Mouse (Mus musculus): ENCODE results near the gene Sympk. TPM values are rescaled to one million over a fixed set of nuclear protein-coding genes. Genes with fewer than 3 reads are reported as not detected.

Gene Sympk
- polyA plus RNA-seq, 1 experiment = 90.3 TPM

- H3K79me2 ChIP-seq (ENCODE audit: control insufficient read depth, insufficient read depth) = no peaks in the 10 kb centered on the region
- H3K4me2 ChIP-seq (ENCODE audit: low read depth) = peak overlapping the region; percentile 97
- no peaks in the 10 kb centered on the region for H3K36me3 ChIP-seq (ENCODE audit: control insufficient read depth, insufficient read depth)
- TF ChIP-seq POLR2A (IDR thresholded peaks at IDR 0.05; ENCODE audit: insufficient read length, low read depth) (no peak), POLR2AphosphoS2 (IDR thresholded peaks at IDR 0.05; ENCODE audit: insufficient read length, low read depth) (peak; percentile 30)
- H3K27me3 ChIP-seq (ENCODE audit: control insufficient read depth, insufficient read depth, insufficient read length) = peaks cover 11% of the 10 kb centered on the region
- H3K4me3 ChIP-seq = peak overlapping the region; percentile 41
- H3ac ChIP-seq (ENCODE audit: control insufficient read depth, insufficient read length) = peak overlapping the region; percentile 51
These were observed 31.9 kb upstream of the Sympk start for GRCm38 (mm10) chr7:18992294-18992675.

- peaks cover 4% of the 10 kb centered on the region for H3K27me3 ChIP-seq (ENCODE audit: control insufficient read depth, insufficient read depth, insufficient read length)
- H3K36me3 ChIP-seq (ENCODE audit: control insufficient read depth, insufficient read depth) = no peaks in the 10 kb centered on the region
- H3K4me3 ChIP-seq = peak overlapping the region; percentile 41
- TF ChIP-seq MYOG (IDR thresholded peaks at IDR 0.05; ENCODE audit: control insufficient read depth in 1 of 3, insufficient read depth in 1 of 3, insufficient read length in 2 of 3, low read depth in 2 of 3) (no peak), MAX (IDR thresholded peaks at IDR 0.05; ENCODE audit: low read depth) (no peak), POLR2A (IDR thresholded peaks at IDR 0.05; ENCODE audit: insufficient read length, low read depth) (no peak), SRF (IDR thresholded peaks at IDR 0.05; ENCODE audit: control insufficient read depth, insufficient read length, low read depth) (no peak), POLR2AphosphoS2 (IDR thresholded peaks at IDR 0.05; ENCODE audit: insufficient read length, low read depth) (no peak), CEBPB (IDR thresholded peaks at IDR 0.05; ENCODE audit: insufficient read depth, poor library complexity, severe bottlenecking) (no peak), USF1 (IDR thresholded peaks at IDR 0.05; ENCODE audit: low read depth) (no peak), TCF3 (IDR thresholded peaks at IDR 0.05; ENCODE audit: insufficient read length, low read depth) (no peak), TCF12 (IDR thresholded peaks at IDR 0.05; ENCODE audit: insufficient read depth, poor library complexity, severe bottlenecking) (no peak), E2F4 (IDR thresholded peaks at IDR 0.05; ENCODE audit: insufficient read depth) (no peak), REST (IDR thresholded peaks at IDR 0.05; ENCODE audit: insufficient read depth, insufficient read length) (no peak)
- H3K79me2 ChIP-seq (ENCODE audit: control insufficient read depth, insufficient read depth) = no peaks in the 10 kb centered on the region
- H3K4me2 ChIP-seq (ENCODE audit: low read depth) = peak overlapping the region; percentile 97
- H3ac ChIP-seq (ENCODE audit: control insufficient read depth, insufficient read length) = no peak overlapping the region
These were observed 31.1 kb upstream of the Sympk start for GRCm38 (mm10) chr7:18993036-18993435.

- H3K79me2 ChIP-seq (ENCODE audit: control insufficient read depth, insufficient read depth) = no peaks in the 10 kb centered on the region
- no peak overlapping the region for H3K4me3 ChIP-seq
- no peak overlapping the region for H3K4me2 ChIP-seq (ENCODE audit: low read depth)
- no peak overlapping the region for H3ac ChIP-seq (ENCODE audit: control insufficient read depth, insufficient read length)
- no peaks in the 10 kb centered on the region for H3K36me3 ChIP-seq (ENCODE audit: control insufficient read depth, insufficient read depth)
- TF ChIP-seq MYOG (IDR thresholded peaks at IDR 0.05; ENCODE audit: control insufficient read depth in 1 of 3, insufficient read depth in 1 of 3, insufficient read length in 2 of 3, low read depth in 2 of 3) = no peak
- TF ChIP-seq REST (IDR thresholded peaks at IDR 0.05; ENCODE audit: insufficient read depth, insufficient read length) = no peak
- TF ChIP-seq CEBPB (IDR thresholded peaks at IDR 0.05; ENCODE audit: insufficient read depth, poor library complexity, severe bottlenecking) = no peak
- TF ChIP-seq E2F4 (IDR thresholded peaks at IDR 0.05; ENCODE audit: insufficient read depth) = no peak
- no peak for TF ChIP-seq SRF (IDR thresholded peaks at IDR 0.05; ENCODE audit: control insufficient read depth, insufficient read length, low read depth)
- TF ChIP-seq POLR2A (IDR thresholded peaks at IDR 0.05; ENCODE audit: insufficient read length, low read depth) = no peak
- TF ChIP-seq TCF12 (IDR thresholded peaks at IDR 0.05; ENCODE audit: insufficient read depth, poor library complexity, severe bottlenecking) = no peak
- no peak for TF ChIP-seq POLR2AphosphoS2 (IDR thresholded peaks at IDR 0.05; ENCODE audit: insufficient read length, low read depth)
- TF ChIP-seq TCF3 (IDR thresholded peaks at IDR 0.05; ENCODE audit: insufficient read length, low read depth) = no peak
- no peak for TF ChIP-seq MYOD1 (IDR thresholded peaks at IDR 0.05; ENCODE audit: control insufficient read depth in 1 of 3, insufficient read length in 2 of 3, low read depth in 2 of 3)
- no peak for TF ChIP-seq MAX (IDR thresholded peaks at IDR 0.05; ENCODE audit: low read depth)
- no peak for TF ChIP-seq USF1 (IDR thresholded peaks at IDR 0.05; ENCODE audit: low read depth)
- H3K27me3 ChIP-seq (ENCODE audit: control insufficient read depth, insufficient read depth, insufficient read length) = no peaks in the 10 kb centered on the region
These were observed 25.3 kb upstream of the Sympk start for GRCm38 (mm10) chr7:18998835-18999234.

GRCm38 (mm10) chr7:19000421-19000820 lies 23.8 kb upstream of the Sympk start:
- Histone ChIP-seq H3K4me2 (ENCODE audit: low read depth) (no peak overlapping the region), H3K27me3 (ENCODE audit: control insufficient read depth, insufficient read depth, insufficient read length) (no peaks in the 10 kb centered on the region), H3K4me3 (no peak overlapping the region), H3K36me3 (ENCODE audit: control insufficient read depth, insufficient read depth) (no peaks in the 10 kb centered on the region), H3ac (ENCODE audit: control insufficient read depth, insufficient read length) (no peak overlapping the region), H3K79me2 (ENCODE audit: control insufficient read depth, insufficient read depth) (peaks cover 9% of the 10 kb centered on the region)
- TF ChIP-seq USF1 (IDR thresholded peaks at IDR 0.05; ENCODE audit: low read depth) = no peak
- no peak for TF ChIP-seq MYOG (IDR thresholded peaks at IDR 0.05; ENCODE audit: control insufficient read depth in 1 of 3, insufficient read depth in 1 of 3, insufficient read length in 2 of 3, low read depth in 2 of 3)
- no peak for TF ChIP-seq REST (IDR thresholded peaks at IDR 0.05; ENCODE audit: insufficient read depth, insufficient read length)

GRCm38 (mm10) chr7:19001066-19001806 lies 22.9 kb upstream of the Sympk start:
- TF ChIP-seq SRF (IDR thresholded peaks at IDR 0.05; ENCODE audit: control insufficient read depth, insufficient read length, low read depth) (no peak), TCF12 (IDR thresholded peaks at IDR 0.05; ENCODE audit: insufficient read depth, poor library complexity, severe bottlenecking) (no peak), MAX (IDR thresholded peaks at IDR 0.05; ENCODE audit: low read depth) (no peak)

More at GRCm38 (mm10) chr7:19001066-19001806, 22.9 kb upstream of the Sympk start:
- Histone ChIP-seq H3K27me3 (ENCODE audit: control insufficient read depth, insufficient read depth, insufficient read length) (no peaks in the 10 kb centered on the region), H3K79me2 (ENCODE audit: control insufficient read depth, insufficient read depth) (peaks cover 17% of the 10 kb centered on the region), H3K4me3 (no peak overlapping the region), H3ac (ENCODE audit: control insufficient read depth, insufficient read length) (no peak overlapping the region), H3K4me2 (ENCODE audit: low read depth) (no peak overlapping the region), H3K36me3 (ENCODE audit: control insufficient read depth, insufficient read depth) (no peaks in the 10 kb centered on the region)
